Mouse (Mus musculus) thymus, adult 2 months (tissue): ENCODE data around the gene Hdac9.

Experiments used
- CTCF ChIP-seq: fragments of 200-500 bp; IDR thresholded peaks from 2 replicates; pipeline ENCODE4 v1.5.1; 2012; ENCODE audit warnings: mild to moderate bottlenecking, control low read depth, low read length, moderate library complexity, borderline replicate concordance; ENCODE audit not compliant: control insufficient read depth, poor library complexity, insufficient read depth; ENCODE audit errors: extremely low read depth
- POLR2A ChIP-seq: fragments of 200-500 bp; IDR thresholded peaks from 2 replicates; pipeline ENCODE4 v1.6.1; 2012; ENCODE audit warnings: mild to moderate bottlenecking, low read length, control low read depth, moderate library complexity; ENCODE audit not compliant: control insufficient read depth, poor library complexity, insufficient read depth; ENCODE audit errors: extremely low read depth

GRCm38 (mm10) chr12:34696736-34697135 lies 220.2 kb downstream of the Hdac9 start:
- TF ChIP-seq CTCF (no peak), POLR2A (no peak)
